Mouse (Mus musculus): ENCODE measurements around the gene Gm4707. TPM values are rescaled to one million over a fixed set of nuclear protein-coding genes. Genes with fewer than 3 reads are reported as not detected.
"Not testable (repeated sequence)": the region's sequence is repeated elsewhere in the genome, so short reads cannot be mapped to it uniquely, and the experiment has no call there.

Gm4707 gene
- total RNA-seq (2021): 1 to 10 TPM in 1 of 2 experiments, under 1 TPM in 1; 0.89 to 1.3 TPM
- long read RNA-seq: 0 reads

DNA sequence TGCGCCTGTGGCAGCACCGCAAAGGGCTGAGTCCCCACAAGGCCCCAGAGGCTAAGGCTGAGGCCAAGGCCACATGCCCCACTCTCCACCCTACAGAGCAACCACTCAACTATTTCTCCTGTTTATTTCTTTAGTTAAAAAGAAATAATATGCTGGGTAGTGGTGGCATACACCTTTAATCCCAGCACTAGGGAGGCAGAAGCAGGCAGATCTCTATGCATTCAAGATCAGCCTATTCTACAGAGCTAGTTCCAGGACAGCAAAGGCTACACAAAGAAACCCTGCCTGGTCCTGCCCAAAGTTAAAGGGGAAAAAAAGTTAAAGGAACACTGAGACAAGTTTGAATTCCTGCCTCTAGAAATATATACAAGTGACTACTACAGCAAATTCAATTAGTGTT lies at the start of gene Gm4707:
Gm4707 (minus strand) TSS at position 101 of the 400 bp plus-strand sequence.
- DNase-seq (ENCODE audit: low spot score in 2 of 2): no peak

DNA sequence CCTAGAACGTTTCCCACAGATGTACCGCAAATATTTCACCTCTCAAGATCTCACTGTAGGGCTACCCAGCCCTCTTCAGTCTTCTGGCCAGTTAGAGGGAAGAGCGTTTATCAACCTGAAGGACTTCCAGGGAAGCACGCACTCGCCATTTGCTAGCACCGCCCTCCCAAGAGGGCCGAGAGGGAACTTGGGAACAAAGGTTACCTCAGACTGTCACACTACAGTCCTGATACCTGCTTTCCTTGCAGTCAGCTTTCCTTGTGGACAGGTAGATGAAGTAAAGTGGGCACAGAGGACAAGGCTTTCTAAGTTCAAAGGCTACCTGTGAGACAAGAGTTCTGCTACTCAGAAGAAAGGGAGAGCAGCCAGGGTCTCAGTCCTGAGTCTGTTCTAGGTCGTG lies 47.1 kb upstream of the Gm4707 start:
- no peak for DNase-seq (ENCODE audit: low spot score in 2 of 2)

GRCm38 (mm10) chr17:71495784-71496183 lies 36.1 kb upstream of the Gm4707 start:
- no peak for DNase-seq (ENCODE audit: low spot score in 2 of 2)

DNA sequence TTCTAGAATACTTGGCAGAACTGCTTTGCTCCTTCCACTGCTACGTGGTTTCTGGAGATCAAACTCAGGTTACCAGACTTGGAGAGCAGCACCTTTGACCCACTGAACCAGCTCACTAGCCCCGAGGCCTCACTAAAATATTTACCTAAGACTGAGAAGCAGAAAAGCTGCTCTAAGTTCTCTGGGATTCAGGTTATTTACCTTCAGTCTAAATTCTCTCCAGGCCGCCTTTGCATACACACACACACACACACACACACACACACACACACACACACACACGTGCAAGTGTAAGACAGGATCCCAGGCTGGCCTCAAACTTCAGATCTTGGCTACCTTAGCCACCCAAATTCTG lies 31.6 kb upstream of the Gm4707 start:
- no peak for DNase-seq (ENCODE audit: low spot score in 2 of 2)

- no peak for DNase-seq (ENCODE audit: low spot score in 2 of 2)
Observed at GRCm38 (mm10) chr17:71490666-71491331, 31.1 kb upstream of the Gm4707 start.

DNA sequence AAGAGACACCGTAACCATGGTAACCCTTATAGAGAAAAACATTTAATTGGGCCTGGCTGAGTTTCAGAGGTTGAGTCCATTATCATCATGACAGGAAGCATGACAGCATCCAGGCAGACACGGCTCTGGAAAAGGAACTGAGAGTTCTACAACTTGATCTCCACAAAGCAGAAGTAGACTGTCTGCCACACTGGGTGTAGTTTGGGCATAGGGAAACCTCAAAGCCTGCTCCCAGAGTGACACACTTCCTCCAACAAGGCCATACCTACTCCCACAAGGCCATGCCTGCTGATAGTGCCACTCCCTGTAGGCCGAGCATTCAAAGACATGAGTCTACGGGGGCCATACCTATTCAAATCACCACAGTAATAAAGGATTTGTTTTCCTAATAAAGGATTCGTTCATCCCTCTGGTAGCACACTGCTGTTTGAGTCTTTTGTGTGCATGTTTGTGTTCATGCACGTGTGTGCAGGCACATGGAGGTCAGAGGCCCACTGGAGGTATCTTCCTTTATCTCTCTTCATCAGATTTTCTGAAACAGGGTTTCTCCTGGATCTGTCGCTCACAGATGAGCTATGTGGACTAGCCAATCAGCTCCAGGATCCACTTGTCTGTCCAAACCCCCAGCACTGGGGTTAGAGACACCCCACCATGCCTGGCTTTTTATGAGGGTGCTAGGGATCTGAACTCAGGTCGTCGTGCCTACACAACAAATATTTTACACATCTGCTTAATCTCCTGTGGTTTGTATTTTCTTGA lies 30.2 kb upstream of the Gm4707 start:
- DNase-seq (ENCODE audit: low spot score in 2 of 2): no peak

- DNase-seq (ENCODE audit: low spot score in 2 of 2): no peak
Observed at GRCm38 (mm10) chr17:71486231-71486851, 26.6 kb upstream of the Gm4707 start.

DNA sequence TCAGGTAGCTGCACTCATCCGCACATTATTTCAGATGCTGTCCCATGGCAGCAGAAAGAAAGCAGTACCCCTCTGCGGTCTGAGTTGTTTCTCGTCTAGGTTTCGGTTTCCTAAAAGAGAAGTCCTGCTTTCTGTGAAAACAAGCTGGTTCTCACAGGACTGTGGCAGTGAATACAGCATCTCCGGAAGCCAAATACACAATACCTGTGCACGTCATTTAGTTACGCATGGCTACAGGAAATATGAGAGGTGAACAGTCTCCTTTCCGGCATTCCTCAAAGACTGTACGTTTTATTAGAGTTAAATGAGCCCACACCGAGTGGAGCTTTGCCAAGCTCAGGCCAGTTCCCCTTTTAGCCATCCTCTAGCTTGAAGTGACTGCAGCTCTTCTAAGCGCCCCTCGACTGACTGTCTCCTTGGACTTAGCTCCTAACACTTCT lies 26.1 kb upstream of the Gm4707 start:
- DNase-seq (ENCODE audit: low spot score in 2 of 2): peak in 1 of 2 experiments; percentile 8

- no peak for DNase-seq (ENCODE audit: low spot score in 2 of 2)
Observed at GRCm38 (mm10) chr17:71484711-71485110, 25.0 kb upstream of the Gm4707 start.

GRCm38 (mm10) chr17:71483418-71484060 lies 23.8 kb upstream of the Gm4707 start:
- no peak for DNase-seq (ENCODE audit: low spot score in 2 of 2)

DNA sequence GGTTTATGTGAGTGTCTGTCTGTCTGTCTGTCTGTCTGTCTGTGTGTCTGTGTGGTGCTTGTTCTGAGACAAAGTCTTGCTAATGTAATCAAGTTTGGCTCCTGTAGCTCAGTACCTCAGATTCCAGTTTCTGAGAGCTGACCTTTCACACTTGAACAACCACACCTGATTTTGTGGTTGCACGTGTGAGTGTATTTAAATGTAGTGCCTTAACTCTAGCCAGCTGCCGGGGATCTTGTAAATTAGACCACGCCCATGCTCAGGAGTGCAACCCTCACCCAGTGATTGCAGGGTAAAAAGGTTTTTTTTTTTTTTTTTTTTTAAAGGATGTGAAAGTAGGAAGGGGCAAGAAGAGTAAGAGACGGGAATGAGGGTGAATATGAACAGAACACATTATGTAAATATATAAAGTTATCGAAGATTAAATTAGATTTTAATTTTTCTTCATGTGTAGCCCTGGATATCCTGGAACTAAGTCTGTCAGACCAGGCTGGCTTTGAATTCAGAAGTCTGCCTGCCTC lies 19.7 kb upstream of the Gm4707 start:
- no peak for DNase-seq (ENCODE audit: low spot score in 2 of 2)

DNA sequence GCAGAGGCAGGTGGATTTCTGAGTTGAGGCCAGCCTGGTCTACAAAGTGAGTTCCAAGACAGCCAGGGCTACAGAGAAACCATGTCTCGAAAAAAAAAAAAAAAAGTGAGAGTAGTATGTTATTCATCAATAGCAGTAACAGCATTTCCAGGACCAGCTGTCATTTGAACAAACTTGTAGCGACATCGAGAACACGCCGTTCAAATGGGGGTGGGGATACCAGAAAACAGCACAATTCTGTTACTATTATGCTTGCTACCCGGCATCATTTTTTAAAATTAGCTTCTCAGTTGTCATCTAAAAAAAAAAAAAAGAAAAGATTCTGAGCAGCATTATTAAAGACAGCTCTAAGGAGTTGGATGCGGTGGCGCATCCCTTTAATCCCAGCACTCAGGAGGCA lies 17.8 kb upstream of the Gm4707 start:
- DNase-seq (ENCODE audit: low spot score in 2 of 2): peak; percentile 22 to 83

DNA sequence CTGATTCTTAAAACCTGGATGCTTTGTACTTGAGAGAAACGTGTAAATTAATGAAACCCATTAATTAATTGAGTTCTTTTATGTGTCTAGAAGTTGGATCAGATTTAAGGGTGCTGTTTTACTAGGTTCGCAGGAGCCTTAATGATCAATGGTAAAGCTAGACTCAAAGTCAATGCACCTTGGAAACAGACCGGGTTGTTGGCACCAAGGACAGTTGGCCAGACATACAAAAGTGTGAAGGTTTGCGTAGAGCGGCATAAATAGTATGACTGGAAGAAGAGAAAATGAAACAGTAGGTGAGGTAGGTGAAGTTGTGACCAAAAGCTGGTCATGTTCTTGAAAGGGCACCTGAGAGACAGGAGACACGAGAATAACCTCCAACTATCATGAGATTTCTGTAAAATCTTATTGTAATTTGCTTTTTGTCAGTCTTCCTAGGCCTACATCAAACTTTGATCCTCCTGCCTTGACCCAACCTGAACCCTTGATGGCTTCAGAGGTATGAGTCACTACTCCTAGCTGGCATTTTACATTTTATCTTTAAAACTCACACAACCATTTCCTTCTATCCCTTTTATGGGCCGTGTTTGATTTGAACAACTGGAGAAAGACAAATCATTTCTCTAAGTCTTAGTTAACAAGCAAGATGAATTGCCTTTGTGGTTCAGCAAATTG lies 16.8 kb upstream of the Gm4707 start:
- DNase-seq (ENCODE audit: low spot score in 2 of 2): no peak

GRCm38 (mm10) chr17:71475705-71476089 lies 16.0 kb upstream of the Gm4707 start:
- peak; percentile 44 to 57 for DNase-seq (ENCODE audit: low spot score in 2 of 2)

DNA sequence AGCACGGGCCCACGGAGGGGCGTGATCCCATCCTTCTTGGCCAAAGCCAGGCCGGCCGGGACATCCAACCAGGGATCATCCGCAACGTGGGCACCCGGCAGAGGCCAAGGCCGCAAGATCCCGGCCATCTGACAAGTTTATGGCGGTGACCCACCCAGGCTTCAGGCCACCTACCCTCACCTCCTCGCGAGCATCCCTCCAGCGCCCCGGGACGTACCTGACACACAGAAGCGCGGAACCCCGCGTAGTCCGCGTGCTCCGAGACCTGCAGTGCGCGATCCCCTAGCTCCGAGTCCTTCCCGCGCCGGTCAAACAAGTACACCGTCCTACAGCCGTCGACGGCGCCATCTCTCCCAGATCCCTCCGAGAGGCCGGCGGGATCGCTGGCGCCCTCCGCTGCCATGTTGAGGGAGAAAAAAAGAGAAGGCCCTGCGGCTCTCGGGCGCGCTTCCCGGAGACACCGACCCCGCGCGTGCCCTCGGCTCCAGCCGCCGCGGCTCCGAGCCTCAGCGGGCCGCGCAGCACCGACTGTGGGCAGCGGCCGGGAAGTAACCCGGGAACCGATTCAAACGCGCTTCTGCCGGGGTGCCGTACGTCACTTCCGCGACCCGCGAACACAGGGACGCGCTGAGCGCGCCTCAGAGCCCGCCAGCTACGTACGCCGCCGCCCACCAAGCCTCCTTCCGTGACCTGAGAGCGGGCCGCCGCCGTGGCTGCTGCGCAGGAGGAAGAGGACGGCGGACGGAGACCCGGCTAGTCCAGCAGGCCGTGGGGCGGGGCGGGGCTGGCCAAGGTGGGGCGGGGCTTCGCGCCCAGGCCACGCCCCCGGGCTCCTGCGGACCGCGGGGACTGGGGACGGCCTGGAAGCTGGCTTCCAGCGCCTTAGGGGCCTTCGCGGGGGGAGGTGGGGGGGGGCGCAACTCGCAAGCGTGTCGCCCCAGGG lies 15.3 kb upstream of the Gm4707 start, which contains the start of gene Smchd1:
Smchd1 (minus strand) TSS at position 582 of the 943 bp plus-strand sequence.
- peak; percentile 89 to 94 for DNase-seq (ENCODE audit: low spot score in 2 of 2)

GRCm38 (mm10) chr17:71474128-71474527 lies 14.4 kb upstream of the Gm4707 start:
- DNase-seq (ENCODE audit: low spot score in 2 of 2): no peak

DNA sequence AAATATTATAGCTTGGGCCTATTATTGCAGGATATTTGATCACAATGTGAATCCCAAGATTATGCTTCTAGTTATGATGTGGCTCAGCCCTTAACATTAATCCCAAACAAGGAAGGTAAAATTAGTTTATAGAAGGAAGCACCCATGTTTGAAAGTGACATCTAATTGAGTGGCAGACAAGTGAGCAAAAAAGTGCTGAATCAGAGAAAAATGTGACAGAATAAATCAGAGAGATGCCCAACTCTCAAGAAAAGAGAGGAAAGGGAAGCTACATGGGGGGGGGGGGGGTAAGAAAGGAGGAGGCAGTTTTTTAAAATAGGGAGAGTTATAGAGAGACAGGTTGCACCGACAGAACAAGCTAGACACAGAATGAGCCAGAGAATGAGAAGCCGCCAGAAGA lies 11.5 kb upstream of the Gm4707 start:
- DNase-seq (ENCODE audit: low spot score in 2 of 2): peak in 1 of 2 experiments; percentile 16

DNA sequence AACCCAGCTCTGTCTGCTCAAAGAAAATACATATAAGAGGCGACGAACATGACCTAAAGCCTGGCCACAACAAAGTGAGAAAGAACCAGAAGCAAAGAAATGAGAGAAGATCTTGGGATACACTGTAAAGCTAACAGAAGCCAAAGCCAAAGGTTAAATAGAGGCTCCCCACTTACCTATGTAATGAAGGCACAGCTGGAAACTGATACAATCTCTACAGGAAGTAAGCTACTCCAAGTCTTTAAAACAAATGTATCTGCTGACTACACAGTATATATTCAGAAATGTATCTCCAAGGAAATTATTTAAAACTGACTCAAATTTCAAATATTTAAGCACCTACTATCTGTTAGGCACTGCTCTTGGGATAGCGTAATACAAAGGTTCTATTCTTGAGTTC lies 594 bp upstream of the Gm4707 start:
- no peak for DNase-seq (ENCODE audit: low spot score in 2 of 2)

DNA sequence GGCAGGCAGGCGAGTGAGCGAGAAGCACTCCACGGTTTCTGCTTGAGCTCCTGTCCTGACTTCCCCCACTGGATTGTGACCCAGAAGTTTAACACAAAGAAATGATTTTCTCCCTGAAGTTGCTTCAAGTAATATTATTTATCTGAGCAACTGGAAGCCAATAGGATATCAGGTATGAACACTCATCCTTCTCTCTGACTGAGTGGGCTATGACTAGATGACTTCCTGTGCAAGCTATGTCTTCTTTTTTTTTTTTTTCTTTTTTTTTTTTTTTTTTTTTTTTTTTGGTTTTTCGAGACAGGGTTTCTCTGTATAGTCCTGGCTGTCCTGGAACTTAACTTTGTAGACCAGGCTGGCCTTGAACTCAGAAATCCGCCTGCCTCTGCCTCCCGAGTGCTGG lies 2.4 kb downstream of the Gm4707 start:
- not testable (repeated sequence) for DNase-seq (ENCODE audit: low spot score in 2 of 2)

DNA sequence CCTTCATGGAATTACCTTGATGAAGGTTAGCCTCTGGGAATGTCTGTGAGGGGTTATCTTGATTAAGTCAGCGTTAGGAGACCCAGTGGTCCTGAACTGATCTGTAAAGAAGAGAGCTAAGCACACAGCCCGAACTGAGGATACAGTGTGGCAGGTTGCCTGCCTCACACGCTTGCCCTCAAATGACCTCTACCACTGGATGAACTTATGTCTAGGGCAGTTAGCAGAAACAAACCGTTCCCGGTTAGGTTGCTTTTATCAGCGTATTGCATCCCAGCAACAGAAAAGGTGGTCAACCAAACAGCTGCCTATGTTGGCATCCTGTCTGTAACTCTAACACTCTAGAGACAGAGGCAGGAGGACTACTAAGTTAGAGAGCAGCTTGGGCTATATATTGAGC lies 14.5 kb downstream of the Gm4707 start:
- DNase-seq (ENCODE audit: low spot score in 2 of 2): no peak

All from layer of hippocampus, adult 18-20 months (tissue).